Mouse (Mus musculus) liver, embryonic 16.5 days (tissue): ENCODE measurements around the gene Plxdc1. TPM values are rescaled to one million over a fixed set of nuclear protein-coding genes. Genes with fewer than 3 reads are reported as not detected.

Source experiments
- ATAC-seq: fragments of 200-750 bp; cut with Nextera tagmentation; 2 replicates; pipeline ENCODE4 v1.8.0; 2017; ENCODE audit warnings: low read depth, mild to moderate bottlenecking, moderate number of reproducible peaks, moderate library complexity
- H3K27ac ChIP-seq: fragments of 300-500 bp; sonication (generic); 2 replicates; pipeline ENCODE4 v1.5.1; 2014; ENCODE audit warnings: mild to moderate bottlenecking, low read length
- H3K27me3 ChIP-seq: fragments of 300-500 bp; sonication (generic); 2 replicates; pipeline ENCODE4 v1.6.1; 2014; ENCODE audit warnings: low read depth, low read length, mixed read lengths; ENCODE audit not compliant: control insufficient read depth, insufficient read depth
- H3K36me3 ChIP-seq: fragments of 300-500 bp; sonication (generic); 2 replicates; pipeline ENCODE4 v1.6.1; 2014; ENCODE audit warnings: mild to moderate bottlenecking; ENCODE audit not compliant: control insufficient read depth, insufficient read depth
- H3K4me1 ChIP-seq: fragments of 300-500 bp; sonication (generic); 2 replicates; pipeline ENCODE4 v1.6.1; 2014; ENCODE audit warnings: low read depth, low read length, mixed read lengths; ENCODE audit not compliant: control insufficient read depth
- H3K4me2 ChIP-seq: fragments of 300-500 bp; sonication (generic); 2 replicates; pipeline ENCODE4 v1.6.1; 2014; ENCODE audit warnings: low read depth, low read length, mixed read lengths
- H3K4me3 ChIP-seq: fragments of 300-500 bp; sonication (generic); 2 replicates; pipeline ENCODE4 v1.5.1; 2014; ENCODE audit warnings: low read depth, mild to moderate bottlenecking, low read length
- H3K9ac ChIP-seq: fragments of 300-500 bp; sonication (generic); 2 replicates; pipeline ENCODE4 v1.6.1; 2014; ENCODE audit warnings: low read depth, low read length
- H3K9me3 ChIP-seq: fragments of 300-500 bp; sonication (generic); replicated peaks from 2 replicates; pipeline ENCODE4 v1.6.1; 2016; ENCODE audit warnings: low read length; ENCODE audit not compliant: control insufficient read depth
- WGBS: fragments of 180-500 bp; shearing (Covaris S2); extraction: QIAGEN DNeasy Blood & Tissue Kit; methylation state at CpG from one replicate; pipeline ENCODE4 v1.1.7; 2014; ENCODE audit not compliant: insufficient replicate concordance; 5-methylcytosine and 5-hydroxymethylcytosine counted together
- polyA plus RNA-seq: library from polyadenylated mRNA; unstranded; fragments of >200 nt; fragmentation: Nextera tagmentation; extraction: Ambion mirVana; gene quantifications from 2 replicates; pipeline ENCODE4 v1.2.1, GENCODE M21; 2015

Plxdc1 gene
- polyA plus RNA-seq, 1 experiment from 2014 or later, result 1.2 TPM

GRCm38 (mm10) chr11:97936758-97937157, 49.5 kb downstream of the Plxdc1 start:
- Histone ChIP-seq H3K36me3 (no peaks in the 10 kb centered on the region), H3K9me3 (no peaks in the 10 kb centered on the region), H3K4me3 (no peak overlapping the region), H3K9ac (no peak overlapping the region), H3K4me2 (no peak overlapping the region), H3K27ac (no peak overlapping the region), H3K27me3 (no peaks in the 10 kb centered on the region), H3K4me1 (peaks cover 4% of the 10 kb centered on the region; the same call in 1 of the 2 replicates)
- ATAC-seq, result no peak
- WGBS, result 38% methylated on average over 3 of the region's 3 CpGs

DNA sequence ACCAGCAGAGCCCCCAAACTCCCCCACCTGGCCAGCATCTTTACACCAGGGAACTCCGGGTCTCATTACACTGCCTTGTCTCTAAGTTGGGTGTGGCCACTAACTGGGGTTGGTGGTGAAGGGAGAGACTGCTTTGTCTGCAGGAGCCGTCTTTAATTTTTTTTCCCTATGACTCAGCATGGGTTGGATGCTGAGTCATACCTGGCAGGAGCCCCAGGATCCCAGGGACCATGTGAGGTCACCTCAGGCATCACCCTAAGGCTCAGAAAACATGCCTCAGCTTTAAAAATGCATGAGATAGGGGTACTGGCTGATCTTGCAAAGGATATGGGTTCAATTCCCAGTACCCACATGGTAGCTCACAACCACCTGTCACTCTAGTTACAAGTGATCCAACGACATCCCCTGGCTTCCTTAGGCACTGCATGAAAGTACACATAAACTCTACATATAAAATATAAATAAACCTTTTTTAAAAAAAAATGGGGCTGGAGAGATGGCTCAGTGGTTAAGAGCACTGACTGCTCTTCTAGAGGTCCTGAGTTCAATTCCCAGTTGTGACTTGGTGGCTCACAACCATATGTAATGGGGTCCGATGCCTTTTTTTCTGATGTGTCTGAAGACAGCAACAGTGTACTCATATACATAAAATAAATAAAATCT, 50.2 kb downstream of the Plxdc1 start:
- Histone ChIP-seq H3K27ac (no peak overlapping the region), H3K36me3 (no peaks in the 10 kb centered on the region), H3K9me3 (no peaks in the 10 kb centered on the region), H3K4me1 (peaks cover 4% of the 10 kb centered on the region; the same call in 1 of the 2 replicates), H3K9ac (no peak overlapping the region), H3K4me2 (no peak overlapping the region), H3K27me3 (no peaks in the 10 kb centered on the region), H3K4me3 (no peak overlapping the region)
- ATAC-seq, result peak; percentile 41; the same call in 1 of the 2 replicates
- 29% methylated on average over 4 of the region's 4 CpGs for WGBS

DNA sequence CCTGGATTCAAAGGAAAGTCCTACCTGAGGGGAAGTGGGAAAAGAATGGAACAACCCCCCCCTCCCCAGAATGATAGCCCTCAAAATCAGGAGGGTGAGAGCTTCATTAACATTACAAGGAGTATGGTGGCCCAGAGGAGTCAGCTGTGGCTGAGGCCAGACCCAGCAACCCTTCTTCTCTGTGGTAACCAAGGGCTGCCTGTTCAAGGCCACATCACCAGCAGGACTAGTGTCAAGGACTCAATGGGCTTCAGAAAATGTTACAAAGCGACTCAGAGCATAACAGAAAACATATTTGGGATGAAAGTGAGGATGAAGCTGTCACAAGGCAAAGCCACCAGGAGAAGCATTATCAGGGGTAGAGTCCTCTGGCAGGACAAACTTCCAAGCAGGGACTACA, 52.7 kb downstream of the Plxdc1 start:
- H3K9ac ChIP-seq, result no peak overlapping the region
- H3K27ac ChIP-seq, result no peak overlapping the region
- H3K4me2 ChIP-seq, result no peak overlapping the region
- no peaks in the 10 kb centered on the region; the same call in 1 of the 2 replicates for H3K27me3 ChIP-seq
- no peaks in the 10 kb centered on the region for H3K36me3 ChIP-seq
- H3K9me3 ChIP-seq, result no peaks in the 10 kb centered on the region
- no peak overlapping the region for H3K4me3 ChIP-seq
- 56% methylated on average over 1 of the region's 1 CpGs for WGBS
- peaks cover 4% of the 10 kb centered on the region; the same call in 1 of the 2 replicates for H3K4me1 ChIP-seq
- no peak for ATAC-seq

- 59% methylated on average over 4 of the region's 4 CpGs for WGBS
Observed at GRCm38 (mm10) chr11:97928905-97929304, 57.3 kb downstream of the Plxdc1 start.

DNA sequence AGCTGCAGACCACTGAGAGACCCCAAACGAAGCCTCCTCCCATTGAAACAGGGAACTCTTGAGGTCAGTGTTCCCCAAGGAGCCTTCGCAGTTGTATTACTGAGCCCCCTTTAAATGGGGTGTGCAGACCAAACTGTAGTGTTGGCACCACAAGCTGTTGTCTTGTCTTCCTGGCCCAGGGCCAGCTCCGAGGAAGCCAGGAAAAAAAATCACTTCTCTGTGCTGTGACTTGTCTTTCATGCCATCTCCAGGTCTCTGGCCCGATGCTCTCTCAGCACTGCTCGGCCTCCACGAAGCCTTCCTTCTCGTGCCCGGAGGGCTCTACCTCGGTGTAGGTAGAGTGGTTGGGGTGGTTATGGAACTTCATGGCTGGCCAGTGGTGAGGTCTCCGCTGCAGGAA, 62.0 kb downstream of the Plxdc1 start:
- no peak overlapping the region for H3K4me2 ChIP-seq
- no peaks in the 10 kb centered on the region for H3K9me3 ChIP-seq
- H3K9ac ChIP-seq, result no peak overlapping the region
- no peak for ATAC-seq
- H3K27ac ChIP-seq, result no peak overlapping the region
- no peaks in the 10 kb centered on the region for H3K4me1 ChIP-seq
- H3K36me3 ChIP-seq, result no peaks in the 10 kb centered on the region
- H3K27me3 ChIP-seq, result no peaks in the 10 kb centered on the region; the same call in 1 of the 2 replicates
- no peak overlapping the region for H3K4me3 ChIP-seq
- WGBS, result 77% methylated on average over 10 of the region's 10 CpGs

More at GRCm38 (mm10) chr11:97928905-97929304, 57.3 kb downstream of the Plxdc1 start:
- H3K4me3 ChIP-seq, result no peak overlapping the region
- no peak overlapping the region for H3K4me2 ChIP-seq
- H3K27ac ChIP-seq, result no peak overlapping the region
- no peaks in the 10 kb centered on the region for H3K4me1 ChIP-seq
- no peaks in the 10 kb centered on the region for H3K9me3 ChIP-seq
- no peak for ATAC-seq
- H3K27me3 ChIP-seq, result no peaks in the 10 kb centered on the region; the same call in 1 of the 2 replicates
- no peaks in the 10 kb centered on the region for H3K36me3 ChIP-seq
- H3K9ac ChIP-seq, result no peak overlapping the region

DNA sequence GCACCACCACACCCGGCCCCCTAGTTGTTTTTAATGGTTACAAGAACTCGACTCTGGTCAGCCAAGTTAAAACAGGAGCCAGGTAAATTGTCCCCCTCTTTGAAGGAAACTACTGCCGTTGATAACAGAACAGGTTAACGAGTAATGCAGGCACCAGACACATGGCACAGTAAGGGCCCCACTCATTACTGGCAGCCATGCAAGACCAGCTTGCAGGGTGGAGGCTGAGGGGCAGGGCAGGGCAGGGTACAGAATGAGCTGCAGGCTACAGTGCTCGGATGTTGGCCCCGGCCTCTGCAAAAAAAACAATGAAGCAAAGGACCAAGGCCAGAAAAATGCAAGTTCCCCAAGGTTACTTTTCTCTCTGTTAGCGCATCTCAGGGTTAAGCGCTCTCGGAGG, 62.6 kb downstream of the Plxdc1 start:
- no peak overlapping the region for H3K4me3 ChIP-seq

GRCm38 (mm10) chr11:97915974-97916503, 70.2 kb downstream of the Plxdc1 start:
- Histone ChIP-seq H3K4me2 (no peak overlapping the region), H3K27ac (no peak overlapping the region), H3K9ac (no peak overlapping the region), H3K4me3 (no peak overlapping the region), H3K36me3 (no peaks in the 10 kb centered on the region), H3K4me1 (no peaks in the 10 kb centered on the region), H3K9me3 (no peaks in the 10 kb centered on the region), H3K27me3 (no peaks in the 10 kb centered on the region)
- 69% methylated on average over 6 of the region's 6 CpGs for WGBS
- no peak for ATAC-seq

More for the DNA sequence above, 62.6 kb downstream of the Plxdc1 start:
- Histone ChIP-seq H3K27ac (no peak overlapping the region), H3K9ac (no peak overlapping the region), H3K4me2 (no peak overlapping the region), H3K36me3 (no peaks in the 10 kb centered on the region), H3K4me1 (no peaks in the 10 kb centered on the region), H3K27me3 (no peaks in the 10 kb centered on the region), H3K9me3 (no peaks in the 10 kb centered on the region)
- ATAC-seq, result no peak
- WGBS, result 64% methylated on average over 9 of the region's 9 CpGs

- no peak overlapping the region for H3K4me3 ChIP-seq
- no peaks in the 10 kb centered on the region for H3K4me1 ChIP-seq
- no peak overlapping the region for H3K4me2 ChIP-seq
- no peaks in the 10 kb centered on the region for H3K9me3 ChIP-seq
- no peak for ATAC-seq
- 59% methylated on average over 2 of the region's 2 CpGs for WGBS
- H3K27me3 ChIP-seq, result no peaks in the 10 kb centered on the region
- no peak overlapping the region for H3K9ac ChIP-seq
- no peaks in the 10 kb centered on the region for H3K36me3 ChIP-seq
- H3K27ac ChIP-seq, result no peak overlapping the region
Observed at GRCm38 (mm10) chr11:97915471-97915870, 70.8 kb downstream of the Plxdc1 start.

DNA sequence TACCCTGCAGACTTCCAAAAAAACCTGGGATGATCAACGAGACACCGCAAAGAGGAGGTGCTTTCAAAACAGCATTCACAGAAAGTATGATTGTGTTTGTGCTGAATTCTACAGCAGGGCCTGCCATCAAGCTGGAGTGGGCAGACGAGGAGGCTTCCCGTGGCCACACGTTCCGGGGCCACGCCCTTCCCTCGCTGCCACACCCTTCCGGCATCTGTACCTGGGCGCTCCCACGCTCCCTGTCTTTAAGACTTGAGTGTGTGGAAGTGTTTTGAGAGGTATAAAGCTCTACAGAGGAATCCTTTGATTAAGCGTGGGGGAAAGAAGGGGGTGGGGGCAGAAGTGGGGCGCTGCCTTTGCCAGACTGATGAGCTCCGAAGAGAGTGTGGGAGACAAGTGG, 73.1 kb downstream of the Plxdc1 start:
- Histone ChIP-seq H3K27me3 (no peaks in the 10 kb centered on the region), H3K27ac (no peak overlapping the region), H3K36me3 (no peaks in the 10 kb centered on the region), H3K9me3 (no peaks in the 10 kb centered on the region), H3K4me3 (no peak overlapping the region), H3K4me1 (no peaks in the 10 kb centered on the region), H3K4me2 (no peak overlapping the region), H3K9ac (no peak overlapping the region)
- 58% methylated on average over 14 of the region's 14 CpGs for WGBS
- no peak for ATAC-seq
